Mouse (Mus musculus): ENCODE results near the gene Olfr53. TPM values are rescaled to one million over a fixed set of nuclear protein-coding genes. Genes with fewer than 3 reads are reported as not detected.
"Not testable (repeated sequence)": the region's sequence is repeated elsewhere in the genome, so short reads cannot be mapped to it uniquely, and the experiment has no call there.

Gene Olfr53
- polyA plus RNA-seq, 2 experiments: not detected

DNA sequence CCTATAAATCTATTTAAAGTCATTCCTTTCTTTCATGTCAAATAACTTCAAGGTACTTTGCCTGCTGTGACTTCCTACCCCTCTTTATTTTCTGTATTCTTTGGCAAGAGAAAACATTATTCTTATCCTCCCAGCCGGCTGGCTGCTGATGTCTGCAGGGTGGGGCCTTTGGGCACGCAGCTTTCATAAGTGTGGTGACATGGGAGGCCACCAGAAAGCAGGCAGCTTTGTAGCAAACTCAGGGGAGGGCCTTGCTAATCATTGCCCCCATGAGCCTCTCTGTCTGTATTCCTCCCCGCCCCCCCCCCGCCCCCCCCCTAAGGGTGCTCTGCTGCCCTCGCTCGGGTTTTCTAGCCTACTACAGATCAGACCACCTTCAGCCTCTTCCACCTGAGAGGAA lies 29.6 kb downstream of the Olfr53 start:
- ATAC-seq (ENCODE audit: low FRiP score, low read depth) (no peak), DNase-seq (ENCODE audit: low spot score) (no peak)
- no peak for TF ChIP-seq POLR2A (IDR thresholded peaks at IDR 0.05; ENCODE audit: borderline replicate concordance, extremely low read depth, insufficient read depth, insufficient read length)
- Histone ChIP-seq H3K36me3 (ENCODE audit: control insufficient read depth, insufficient read depth, low read length) (no peaks in the 10 kb centered on the region), H3K27ac (replicated peaks; ENCODE audit: low read depth, low read length) (no peak overlapping the region), H3K4me1 (ENCODE audit: control insufficient read depth, insufficient read depth, low read length) (no peaks in the 10 kb centered on the region), H3K4me3 (replicated peaks; ENCODE audit: low read length) (no peak overlapping the region), H3K9ac (ENCODE audit: low read depth, low read length, severe bottlenecking) (no peak overlapping the region), H3K9me3 (ENCODE audit: control insufficient read depth, low read length) (0 out of 2 replicates have a peak, but pooled peaks cover 4% of the 10 kb centered on the region), H3K4me2 (replicated peaks; ENCODE audit: low read depth, low read length, severe bottlenecking) (no peak overlapping the region), H3K27me3 (ENCODE audit: control insufficient read depth, insufficient read depth, low read length) (no peaks in the 10 kb centered on the region)
- 0% methylated on average over 4 of the region's 6 CpGs for WGBS

DNA sequence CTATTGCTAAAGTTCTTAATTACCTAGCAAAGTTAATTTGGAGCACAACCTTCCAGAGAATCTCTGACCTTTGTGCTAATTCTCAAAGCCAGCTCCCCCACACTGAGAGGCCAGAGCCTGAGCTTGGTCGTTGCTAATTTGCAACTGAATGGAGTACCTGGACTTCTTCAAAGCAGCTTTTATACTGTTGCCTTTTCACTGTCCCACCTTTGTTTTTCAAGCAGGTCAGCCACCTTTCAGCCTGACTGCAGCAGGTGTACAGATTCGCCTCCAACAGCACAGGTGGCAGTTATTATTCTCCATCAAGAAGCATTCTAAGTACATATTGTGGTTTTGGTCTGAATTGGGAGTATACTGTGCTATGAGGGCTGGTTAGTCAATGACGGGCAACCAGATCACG lies 33.3 kb downstream of the Olfr53 start:
- H3K4me3 ChIP-seq (replicated peaks; ENCODE audit: low read length); H3K9me3 ChIP-seq (ENCODE audit: control insufficient read depth, low read length); H3K4me2 ChIP-seq (replicated peaks; ENCODE audit: low read depth, low read length, severe bottlenecking); H3K27ac ChIP-seq (replicated peaks; ENCODE audit: low read depth, low read length); H3K9ac ChIP-seq (ENCODE audit: low read depth, low read length, severe bottlenecking); ATAC-seq (ENCODE audit: low FRiP score, low read depth); H3K4me1 ChIP-seq (ENCODE audit: control insufficient read depth, insufficient read depth, low read length); H3K36me3 ChIP-seq (ENCODE audit: control insufficient read depth, insufficient read depth, low read length); DNase-seq (ENCODE audit: low spot score); H3K27me3 ChIP-seq (ENCODE audit: control insufficient read depth, insufficient read depth, low read length): not testable (repeated sequence)
- 61% methylated on average over 4 of the region's 4 CpGs for WGBS

DNA sequence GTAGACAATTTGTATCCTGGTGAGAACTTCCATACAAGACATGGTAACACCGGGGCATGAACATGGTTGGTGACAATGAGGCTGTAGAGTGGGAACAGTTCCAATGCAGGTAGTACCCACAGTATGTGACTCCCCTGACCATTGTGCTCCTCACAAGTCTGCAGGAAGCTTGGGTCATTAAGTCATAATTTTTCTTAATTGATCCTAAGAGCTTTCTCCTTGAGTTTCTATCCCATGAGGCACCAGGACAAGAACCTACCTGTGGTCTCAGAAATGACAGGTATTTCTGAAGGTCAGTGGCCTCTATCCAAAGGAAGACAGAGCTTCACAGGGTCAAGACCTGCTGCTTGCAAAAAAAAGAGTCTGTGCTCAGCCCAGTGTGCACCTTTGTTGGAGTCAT lies 35.4 kb downstream of the Olfr53 start, which contains the start of gene Olfr45:
Gene Olfr45 (plus strand): TSS at position 301 of the 400 bp plus-strand sequence.
- ATAC-seq (ENCODE audit: low FRiP score, low read depth): no peak
- Histone ChIP-seq H3K36me3 (ENCODE audit: control insufficient read depth, insufficient read depth, low read length) (no peaks in the 10 kb centered on the region), H3K27me3 (ENCODE audit: control insufficient read depth, insufficient read depth, low read length) (no peaks in the 10 kb centered on the region), H3K4me1 (ENCODE audit: control insufficient read depth, insufficient read depth, low read length) (no peaks in the 10 kb centered on the region), H3K27ac (replicated peaks; ENCODE audit: low read depth, low read length) (no peak within 1 kb of the TSS), H3K4me2 (replicated peaks; ENCODE audit: low read depth, low read length, severe bottlenecking) (no peak within 1 kb of the TSS), H3K9ac (ENCODE audit: low read depth, low read length, severe bottlenecking) (no peak within 1 kb of the TSS), H3K4me3 (replicated peaks; ENCODE audit: low read length) (no peak within 1 kb of the TSS), H3K9me3 (ENCODE audit: control insufficient read depth, low read length) (no peaks in the 10 kb centered on the region)
- DNase-seq (ENCODE audit: low spot score): no peak
- WGBS: 90% methylated on average over 1 of the region's 1 CpGs
- no peak for TF ChIP-seq POLR2A (IDR thresholded peaks at IDR 0.05; ENCODE audit: borderline replicate concordance, extremely low read depth, insufficient read depth, insufficient read length)

DNA sequence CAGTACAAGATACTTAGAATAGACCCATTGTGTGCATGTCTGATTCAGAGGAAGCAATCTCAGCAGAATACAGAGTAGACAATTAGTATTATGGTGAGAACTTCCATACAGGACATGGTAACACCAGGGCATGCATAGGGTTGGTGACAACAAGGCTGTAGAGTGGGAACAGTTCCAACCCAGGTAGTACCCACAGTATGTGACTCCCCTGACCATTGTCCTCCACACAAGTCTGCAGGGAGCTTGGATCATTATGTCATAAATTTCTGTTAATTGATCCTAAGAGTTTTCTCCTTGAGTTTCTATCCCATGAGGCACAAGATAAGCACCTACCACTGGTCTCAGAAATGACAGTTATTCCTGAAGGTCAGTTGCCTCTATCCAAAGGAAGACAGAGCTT lies 50.7 kb downstream of the Olfr53 start, which contains the start of gene Olfr541:
Gene Olfr541 (plus strand): TSS at position 301 of the 400 bp plus-strand sequence.
- Histone ChIP-seq H3K4me2 (replicated peaks; ENCODE audit: low read depth, low read length, severe bottlenecking) (no peak within 1 kb of the TSS), H3K4me1 (ENCODE audit: control insufficient read depth, insufficient read depth, low read length) (no peaks in the 10 kb centered on the region), H3K27me3 (ENCODE audit: control insufficient read depth, insufficient read depth, low read length) (no peaks in the 10 kb centered on the region), H3K36me3 (ENCODE audit: control insufficient read depth, insufficient read depth, low read length) (no peaks in the 10 kb centered on the region), H3K9me3 (ENCODE audit: control insufficient read depth, low read length) (no peaks in the 10 kb centered on the region), H3K27ac (replicated peaks; ENCODE audit: low read depth, low read length) (no peak within 1 kb of the TSS), H3K4me3 (replicated peaks; ENCODE audit: low read length) (no peak within 1 kb of the TSS), H3K9ac (ENCODE audit: low read depth, low read length, severe bottlenecking) (no peak within 1 kb of the TSS)
- DNase-seq (ENCODE audit: low spot score) (no peak), ATAC-seq (ENCODE audit: low FRiP score, low read depth) (no peak)
- TF ChIP-seq POLR2A (IDR thresholded peaks at IDR 0.05; ENCODE audit: borderline replicate concordance, extremely low read depth, insufficient read depth, insufficient read length): no peak

Other genes with a start within 250 kb of the Olfr53 start
- gene Olfr531, start 243.5 kb upstream of the Olfr53 start, polyA plus RNA-seq (2012; rRNA removed): not detected in 2 replicates
- not detected in 2 replicates for gene Olfr531, start 243.5 kb upstream of the Olfr53 start, polyA plus RNA-seq (2014; fragmentation: Nextera tagmentation; extraction: Ambion mirVana)
- not detected in 2 replicates for gene Olfr532, start 224.8 kb upstream of the Olfr53 start, polyA plus RNA-seq (2012; rRNA removed)
- not detected in 2 replicates for gene Olfr532, start 224.8 kb upstream of the Olfr53 start, polyA plus RNA-seq (2014; fragmentation: Nextera tagmentation; extraction: Ambion mirVana)
- gene Olfr533, start 183.1 kb upstream of the Olfr53 start, polyA plus RNA-seq (2012; rRNA removed): not detected in 2 replicates
- gene Olfr533, start 183.1 kb upstream of the Olfr53 start, polyA plus RNA-seq (2014; fragmentation: Nextera tagmentation; extraction: Ambion mirVana): not detected in 2 replicates
- gene Olfr535, start 162.2 kb upstream of the Olfr53 start, polyA plus RNA-seq (2012; rRNA removed): not detected in 2 replicates
- gene Olfr535, start 162.2 kb upstream of the Olfr53 start, polyA plus RNA-seq (2014; fragmentation: Nextera tagmentation; extraction: Ambion mirVana): not detected in 2 replicates
- not detected in 2 replicates for gene Olfr536, start 139.1 kb upstream of the Olfr53 start, polyA plus RNA-seq (2012; rRNA removed)
- gene Olfr536, start 139.1 kb upstream of the Olfr53 start, polyA plus RNA-seq (2014; fragmentation: Nextera tagmentation; extraction: Ambion mirVana): not detected in 2 replicates
- not detected in 2 replicates for gene Olfr538, start 78.6 kb upstream of the Olfr53 start, polyA plus RNA-seq (2012; rRNA removed)
- gene Olfr538, start 78.6 kb upstream of the Olfr53 start, polyA plus RNA-seq (2014; fragmentation: Nextera tagmentation; extraction: Ambion mirVana): not detected in 2 replicates
- not detected in 2 replicates for gene Olfr46, start 45.2 kb upstream of the Olfr53 start, polyA plus RNA-seq (2012; rRNA removed)
- not detected in 2 replicates for gene Olfr46, start 45.2 kb upstream of the Olfr53 start, polyA plus RNA-seq (2014; fragmentation: Nextera tagmentation; extraction: Ambion mirVana)
- not detected in 2 replicates for gene Olfr61, start 17.5 kb upstream of the Olfr53 start, polyA plus RNA-seq (2012; rRNA removed)
- gene Olfr61, start 17.5 kb upstream of the Olfr53 start, polyA plus RNA-seq (2014; fragmentation: Nextera tagmentation; extraction: Ambion mirVana): not detected in 2 replicates
- gene Olfr539, start 13.5 kb downstream of the Olfr53 start, polyA plus RNA-seq (2012; rRNA removed): 0.19 and 0.20 TPM in 2 replicates
- 0.03 TPM in 1 of 2 replicates, not detected in the other for gene Olfr539, start 13.5 kb downstream of the Olfr53 start, polyA plus RNA-seq (2014; fragmentation: Nextera tagmentation; extraction: Ambion mirVana)
- gene Olfr45, start 35.5 kb downstream of the Olfr53 start, polyA plus RNA-seq (2012; rRNA removed): 0.04 and 0.06 TPM in 2 replicates
- gene Olfr45, start 35.5 kb downstream of the Olfr53 start, polyA plus RNA-seq (2014; fragmentation: Nextera tagmentation; extraction: Ambion mirVana): not detected in 2 replicates
- not detected in 2 replicates for gene Olfr541, start 50.8 kb downstream of the Olfr53 start, polyA plus RNA-seq (2012; rRNA removed)
- gene Olfr541, start 50.8 kb downstream of the Olfr53 start, polyA plus RNA-seq (2014; fragmentation: Nextera tagmentation; extraction: Ambion mirVana): not detected in 2 replicates
- 0.05 and 0.12 TPM in 2 replicates for gene Cyp2e1, start 117.3 kb downstream of the Olfr53 start, polyA plus RNA-seq (2012; rRNA removed)
- gene Cyp2e1, start 117.3 kb downstream of the Olfr53 start, polyA plus RNA-seq (2014; fragmentation: Nextera tagmentation; extraction: Ambion mirVana): not detected in 2 replicates
- gene Syce1, start 141.4 kb downstream of the Olfr53 start, polyA plus RNA-seq (2012; rRNA removed): 0.39 and 0.55 TPM in 2 replicates
- 0.54 and 0.66 TPM in 2 replicates for gene Syce1, start 141.4 kb downstream of the Olfr53 start, polyA plus RNA-seq (2014; fragmentation: Nextera tagmentation; extraction: Ambion mirVana)
- gene Zfp941, start 175.7 kb downstream of the Olfr53 start, polyA plus RNA-seq (2012; rRNA removed): 0.83 and 0.93 TPM in 2 replicates
- 1.3 and 1.5 TPM in 2 replicates for gene Zfp941, start 175.7 kb downstream of the Olfr53 start, polyA plus RNA-seq (2014; fragmentation: Nextera tagmentation; extraction: Ambion mirVana)
- gene Urah, start 188.6 kb downstream of the Olfr53 start, polyA plus RNA-seq (2012; rRNA removed): 1.2 and 2.5 TPM in 2 replicates
- 6.2 and 9.0 TPM in 2 replicates for gene Urah, start 188.6 kb downstream of the Olfr53 start, polyA plus RNA-seq (2014; fragmentation: Nextera tagmentation; extraction: Ambion mirVana)
- gene Scgb1c1, start 199.1 kb downstream of the Olfr53 start, polyA plus RNA-seq (2012; rRNA removed): not detected in 2 replicates
- not detected in 2 replicates for gene Scgb1c1, start 199.1 kb downstream of the Olfr53 start, polyA plus RNA-seq (2014; fragmentation: Nextera tagmentation; extraction: Ambion mirVana)
- gene Odf3, start 201.4 kb downstream of the Olfr53 start, polyA plus RNA-seq (2012; rRNA removed): 0.04 TPM in 2 replicates
- not detected in 2 replicates for gene Odf3, start 201.4 kb downstream of the Olfr53 start, polyA plus RNA-seq (2014; fragmentation: Nextera tagmentation; extraction: Ambion mirVana)
- 0.12 TPM in 1 of 2 replicates, not detected in the other for gene Gm45785, start 209.9 kb downstream of the Olfr53 start, polyA plus RNA-seq (2012; rRNA removed)
- gene Gm45785, start 209.9 kb downstream of the Olfr53 start, polyA plus RNA-seq (2014; fragmentation: Nextera tagmentation; extraction: Ambion mirVana): not detected in 2 replicates
- 70.3 and 82.0 TPM in 2 replicates for gene Ric8a, start 210.5 kb downstream of the Olfr53 start, polyA plus RNA-seq (2012; rRNA removed)
- gene Ric8a, start 210.5 kb downstream of the Olfr53 start, polyA plus RNA-seq (2014; fragmentation: Nextera tagmentation; extraction: Ambion mirVana): 74.0 and 78.9 TPM in 2 replicates
- 45.0 and 48.2 TPM in 2 replicates for gene Bet1l, start 211.1 kb downstream of the Olfr53 start, polyA plus RNA-seq (2012; rRNA removed)
- gene Bet1l, start 211.1 kb downstream of the Olfr53 start, polyA plus RNA-seq (2014; fragmentation: Nextera tagmentation; extraction: Ambion mirVana): 75.1 and 92.8 TPM in 2 replicates
- 98.9 and 113 TPM in 2 replicates for gene Psmd13, start 235.5 kb downstream of the Olfr53 start, polyA plus RNA-seq (2012; rRNA removed)
- gene Psmd13, start 235.5 kb downstream of the Olfr53 start, polyA plus RNA-seq (2014; fragmentation: Nextera tagmentation; extraction: Ambion mirVana): 133 TPM in 2 replicates
- gene Sirt3, start 235.9 kb downstream of the Olfr53 start, polyA plus RNA-seq (2012; rRNA removed): 28.3 and 33.1 TPM in 2 replicates
- gene Sirt3, start 235.9 kb downstream of the Olfr53 start, polyA plus RNA-seq (2014; fragmentation: Nextera tagmentation; extraction: Ambion mirVana): 20.1 and 22.3 TPM in 2 replicates